Comparison of ENCODE assay signal across 18 mouse cellular contexts in the genomic region with DNA sequence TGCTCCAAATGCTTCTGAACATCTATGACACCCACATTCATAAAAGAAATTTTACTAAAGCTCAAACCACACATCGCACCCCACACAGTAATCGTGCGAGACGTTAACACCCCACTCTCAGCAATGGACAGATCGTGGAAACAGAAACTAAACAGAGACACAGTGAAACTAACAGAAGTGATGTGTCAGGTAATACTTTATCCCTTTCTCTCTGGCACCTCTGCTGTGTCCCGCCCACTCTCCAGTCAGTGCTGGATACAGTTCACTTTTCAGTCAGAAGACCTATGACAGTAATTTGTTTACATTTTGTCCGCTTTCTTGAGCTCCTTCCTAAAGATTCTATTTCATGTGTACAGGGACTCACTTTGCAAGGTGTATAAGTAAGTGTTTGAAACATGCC.
"Had no signal": no experiment of that assay in that cellular context is flagged by ENCODE, and none has a peak within 500 bp of the region (broad histone marks: within the 10 kb centered on the region; RNA-seq: fewer than 3 reads in every experiment).

No protein-coding gene starts in this region.

- ATAC-seq: lung, postnatal 0 days; midbrain, embryonic 16.5 days had no signal

- H3K36me3 ChIP-seq: lung, embryonic 15.5 days; midbrain, embryonic 10.5 days; midbrain, embryonic 12.5 days; neural tube, embryonic 13.5 days; neural tube, embryonic 15.5 days; stomach, embryonic 15.5 days had no signal

- H3K27me3 ChIP-seq: lung, embryonic 15.5 days; midbrain, embryonic 12.5 days; neural tube, embryonic 13.5 days; neural tube, embryonic 15.5 days; stomach, embryonic 15.5 days had no signal

- H3K9me3 ChIP-seq: lung, embryonic 15.5 days; midbrain, embryonic 10.5 days; midbrain, embryonic 12.5 days; neural tube, embryonic 13.5 days; neural tube, embryonic 15.5 days; stomach, embryonic 15.5 days had no signal

- H3K27ac ChIP-seq: lung, embryonic 15.5 days; midbrain, embryonic 10.5 days; midbrain, embryonic 12.5 days; neural tube, embryonic 13.5 days; neural tube, embryonic 15.5 days; stomach, embryonic 15.5 days; stomach, postnatal 0 days had no signal

- DNase-seq: lung, adult 2 months; lung, postnatal 14 days; lung, postnatal 4 days; midbrain, embryonic 14.5 days; right cerebral cortex, postnatal 14 days; thymus, adult 2 months; thymus, postnatal 25 days; thymus, postnatal 4 days had no signal

- H3K9ac ChIP-seq: lung, embryonic 15.5 days; midbrain, embryonic 12.5 days; neural tube, embryonic 13.5 days; neural tube, embryonic 15.5 days; stomach, embryonic 15.5 days had no signal

- H3K4me3 ChIP-seq: lung, embryonic 15.5 days; midbrain, embryonic 10.5 days; midbrain, embryonic 12.5 days; myocyte; neural tube, embryonic 13.5 days; neural tube, embryonic 15.5 days; stomach, embryonic 15.5 days had no signal

- H3K4me1 ChIP-seq: neural tube, embryonic 13.5 days; neural tube, embryonic 15.5 days had no signal

- H3K4me2 ChIP-seq: lung, embryonic 15.5 days; midbrain, embryonic 12.5 days; neural tube, embryonic 13.5 days; neural tube, embryonic 15.5 days; stomach, embryonic 15.5 days had no signal
